Mouse (Mus musculus) heart, embryonic 16.5 days (tissue): ENCODE measurements around the gene Abcf2. TPM values are rescaled to one million over a fixed set of nuclear protein-coding genes. Genes with fewer than 3 reads are reported as not detected.

Source experiments
- microRNA counts: library from miRNA; unstranded; fragments of <30 nt; microRNA quantifications from one replicate; lab custom pipeline; 2016
- microRNA-seq: library from miRNA; unstranded; fragments of <30 nt; microRNA quantifications from one replicate; pipeline ENCODE4, GENCODE M21; 2017
- polyA plus RNA-seq: library from polyadenylated mRNA; unstranded; fragments of >200 nt; fragmentation: Nextera tagmentation; extraction: Ambion mirVana; gene quantifications from 2 replicates; pipeline ENCODE4 v1.2.1, GENCODE M21; 2015

The Abcf2 gene
- polyA plus RNA-seq, 1 experiment from 2014 or later, result 72.6 TPM

MicroRNAs within 50 kb of the gene (microRNA counts, 519-probe panel; counts per million panel counts)
- microRNA mmu-miR-671-3p (lab: Ali Mortazavi, UCI), result 2,133 counts per million, percentile 30 among the panel's probes with 10 or more counts
- microRNA mmu-miR-671-5p (lab: Ali Mortazavi, UCI), result not detected

Small RNA genes lying within 50 kb of the gene (microRNA-seq; reads per million reads assigned to microRNA genes)
- 349 reads per million, percentile 69 among the genes with 10 or more reads in this experiment for gene Mir671

Other genes with a start within 250 kb of the Abcf2 start
- 18.0 and 25.2 TPM in 2 replicates for gene Kcnh2, start 225.9 kb downstream of the Abcf2 start, polyA plus RNA-seq
- 27.3 and 31.9 TPM in 2 replicates for gene Nos3, start 212.7 kb downstream of the Abcf2 start, polyA plus RNA-seq
- 2.3 and 2.6 TPM in 2 replicates for gene Atg9b, start 185.3 kb downstream of the Abcf2 start, polyA plus RNA-seq
- gene Abcb8, start 183.8 kb downstream of the Abcf2 start, polyA plus RNA-seq, result 71.1 and 77.3 TPM in 2 replicates
- 0.14 TPM in 1 of 2 replicates, not detected in the other for gene Asic3, start 164.1 kb downstream of the Abcf2 start, polyA plus RNA-seq
- 28.5 and 30.4 TPM in 2 replicates for gene Cdk5, start 153.9 kb downstream of the Abcf2 start, polyA plus RNA-seq
- 29.2 and 32.5 TPM in 2 replicates for gene Slc4a2, start 153.6 kb downstream of the Abcf2 start, polyA plus RNA-seq
- 209 and 225 TPM in 2 replicates for gene Fastk, start 132.2 kb downstream of the Abcf2 start, polyA plus RNA-seq
- gene Tmub1, start 129.6 kb downstream of the Abcf2 start, polyA plus RNA-seq, result 18.4 and 20.3 TPM in 2 replicates
- 15.5 and 18.4 TPM in 2 replicates for gene Agap3, start 125.3 kb downstream of the Abcf2 start, polyA plus RNA-seq
- gene Gbx1, start 50.3 kb downstream of the Abcf2 start, polyA plus RNA-seq, result not detected in 2 replicates
- gene Asb10, start 36.5 kb downstream of the Abcf2 start, polyA plus RNA-seq, result 10.1 and 10.2 TPM in 2 replicates
- gene 4931409K22Rik, start 20.7 kb downstream of the Abcf2 start, polyA plus RNA-seq, result not detected in 2 replicates
- 14.4 and 14.8 TPM in 2 replicates for gene Chpf2, start 9.3 kb upstream of the Abcf2 start, polyA plus RNA-seq
- 47.4 and 48.3 TPM in 2 replicates for gene Smarcd3, start 46.9 kb upstream of the Abcf2 start, polyA plus RNA-seq
- 25.8 and 27.1 TPM in 2 replicates for gene Nub1, start 108.1 kb upstream of the Abcf2 start, polyA plus RNA-seq
- 4.2 and 7.0 TPM in 2 replicates for gene Wdr86, start 153.3 kb upstream of the Abcf2 start, polyA plus RNA-seq
- 1.7 and 2.2 TPM in 2 replicates for gene Crygn, start 180.5 kb upstream of the Abcf2 start, polyA plus RNA-seq